Comparison of ENCODE assay signal across 8 mouse cellular contexts in genomic region chr5:74941426-74941825, GRCm38 (mm10).
DNase-seq lines count a peak whose midpoint lies in the region; ATAC-seq and TF ChIP-seq lines count a peak whose summit lies in the region.

No protein-coding gene starts in this region.

- no peak for ATAC-seq in liver, embryonic 12.5 days
- ATAC-seq in heart, embryonic 14.5 days (ENCODE audit: insufficient number of reproducible peaks, insufficient read depth, low FRiP score, low read depth): no peak
- no peak for ATAC-seq in midbrain, embryonic 13.5 days

- no peak overlapping the region for H3K9ac ChIP-seq in liver, embryonic 12.5 days
- H3K9ac ChIP-seq in heart, embryonic 14.5 days (ENCODE audit: low read length): no peak overlapping the region
- H3K9ac ChIP-seq in midbrain, embryonic 13.5 days (replicated peaks): no peak overlapping the region

- H3K4me2 ChIP-seq in liver, embryonic 12.5 days: no peak overlapping the region
- peak overlapping the region; percentile 35; the same call in 1 of the 2 replicates for H3K4me2 ChIP-seq in heart, embryonic 14.5 days (ENCODE audit: low read length)
- H3K4me2 ChIP-seq in midbrain, embryonic 13.5 days (replicated peaks): peak overlapping the region; percentile 11

- no peak overlapping the region for H3K27ac ChIP-seq in liver, embryonic 12.5 days
- H3K27ac ChIP-seq in heart, embryonic 14.5 days (replicated peaks in 1 of 2; ENCODE audit: control insufficient read depth in 1 of 2, insufficient read depth in 1 of 2, low read depth in 2 of 2, low read length in 2 of 2): no peak overlapping the region
- no peak overlapping the region for H3K27ac ChIP-seq in midbrain, embryonic 13.5 days
- H3K27ac ChIP-seq in layer of hippocampus, adult 2 months: no peak overlapping the region

- peaks cover 57% of the 10 kb centered on the region for H3K27me3 ChIP-seq in liver, embryonic 12.5 days (replicated peaks)
- peaks cover 31% of the 10 kb centered on the region for H3K27me3 ChIP-seq in heart, embryonic 14.5 days (ENCODE audit: control insufficient read depth, insufficient read depth, low read length)
- peaks cover 71% of the 10 kb centered on the region for H3K27me3 ChIP-seq in midbrain, embryonic 13.5 days

- H3K4me1 ChIP-seq in liver, embryonic 12.5 days: no peaks in the 10 kb centered on the region
- H3K4me1 ChIP-seq in heart, embryonic 14.5 days (ENCODE audit: control insufficient read depth in 2 of 2, insufficient read depth in 2 of 2, low read length in 2 of 2): peaks cover 20 to 27% of the 10 kb centered on the region in 2 experiments
- peaks cover 5% of the 10 kb centered on the region; the same call in 1 of the 2 replicates for H3K4me1 ChIP-seq in midbrain, embryonic 13.5 days (replicated peaks)

- H3K4me3 ChIP-seq in liver, embryonic 12.5 days: no peak overlapping the region
- no peak overlapping the region for H3K4me3 ChIP-seq in heart, embryonic 14.5 days (ENCODE audit: control insufficient read depth in 1 of 2, insufficient read depth in 1 of 2, low read depth in 1 of 2, low read length in 2 of 2)
- H3K4me3 ChIP-seq in midbrain, embryonic 13.5 days (replicated peaks): no peak overlapping the region
- no peak overlapping the region for H3K4me3 ChIP-seq in layer of hippocampus, adult 2 months

- no peak for TF ChIP-seq CTCF in layer of hippocampus, adult 2 months (conservative IDR thresholded peaks at IDR 0.05)

- DNase-seq in adrenal gland, postnatal 14 days: peak; percentile 28
- no peak for DNase-seq in adrenal gland, adult 18-20 months (ENCODE audit: low spot score in 2 of 2)
- peak; percentile 12 for DNase-seq in liver
- DNase-seq in layer of hippocampus, adult 9-11 months: no peak
- DNase-seq in layer of hippocampus, adult 2 months (ENCODE audit: low spot score in 2 of 2): no peak

- WGBS in liver, embryonic 12.5 days (ENCODE audit: insufficient replicate concordance): 12% methylated on average over 13 of the region's 13 CpGs
- under 1% methylated on average over 13 of the region's 13 CpGs for WGBS in heart, embryonic 14.5 days
- under 1% methylated on average over 13 of the region's 13 CpGs for WGBS in midbrain, embryonic 13.5 days

- no peaks in the 10 kb centered on the region for H3K36me3 ChIP-seq in liver, embryonic 12.5 days
- H3K36me3 ChIP-seq in heart, embryonic 14.5 days (ENCODE audit: control insufficient read depth, insufficient read depth, low read length): no peaks in the 10 kb centered on the region
- H3K36me3 ChIP-seq in midbrain, embryonic 13.5 days: no peaks in the 10 kb centered on the region

- no peaks in the 10 kb centered on the region for H3K9me3 ChIP-seq in liver, embryonic 12.5 days (replicated peaks)
- no peaks in the 10 kb centered on the region for H3K9me3 ChIP-seq in heart, embryonic 14.5 days (ENCODE audit: control insufficient read depth, low read length)
- no peaks in the 10 kb centered on the region for H3K9me3 ChIP-seq in midbrain, embryonic 13.5 days

Comparison
In these comparisons a context has a peak if more than half of its experiments do, and no peak if none do; other contexts are left out.
1. DNase-seq: peak in adrenal gland, postnatal 14 days (single experiment) and liver (single experiment); none in adrenal gland, adult 18-20 months (0 of 2), layer of hippocampus, adult 9-11 months (single experiment) and layer of hippocampus, adult 2 months (0 of 2).